Mouse (Mus musculus) spleen, adult 2 months (tissue): ENCODE results near the gene Ccno. TPM values are rescaled to one million over a fixed set of nuclear protein-coding genes. Genes with fewer than 3 reads are reported as not detected.
A peak's percentile ranks its signal among the peaks of the same experiment; 100 is the strongest.

Experiments
- DNase-seq, 2 experiments: peaks; one replicate each; pipeline versions ENCODE4 v3.0.0 to v3.0.0-alpha.2; 2012 to 2021; ENCODE audit warnings: low spot score in 2 of 2, low read depth in 1 of 2
- H3K27ac ChIP-seq: fragments of 200-500 bp; 2 replicates; pipeline ENCODE4 v1.5.1; 2012; ENCODE audit warnings: low read length, inconsistent platforms; ENCODE audit not compliant: insufficient read depth
- H3K27me3 ChIP-seq: fragments of 200-500 bp; 2 replicates; pipeline ENCODE4 v1.6.1; 2012; ENCODE audit warnings: mild to moderate bottlenecking, moderate library complexity, low read length, inconsistent platforms; ENCODE audit not compliant: control insufficient read depth, insufficient read depth
- H3K36me3 ChIP-seq: fragments of 200-500 bp; 2 replicates; pipeline ENCODE4 v1.6.1; 2012; ENCODE audit warnings: mild to moderate bottlenecking, low read length, inconsistent platforms; ENCODE audit not compliant: control insufficient read depth, insufficient read depth
- H3K4me1 ChIP-seq: fragments of 200-500 bp; 2 replicates; pipeline ENCODE4 v1.6.1; 2011; ENCODE audit warnings: inconsistent platforms; ENCODE audit not compliant: control insufficient read depth, insufficient read depth, insufficient read length
- H3K4me3 ChIP-seq: fragments of 200-500 bp; 2 replicates; pipeline ENCODE4 v1.5.1; 2011; ENCODE audit warnings: mild to moderate bottlenecking, inconsistent platforms; ENCODE audit not compliant: insufficient read depth, insufficient read length; ENCODE audit errors: extremely low read depth
- CTCF ChIP-seq: fragments of 200-500 bp; IDR thresholded peaks from 2 replicates; pipeline ENCODE4 v1.5.1; 2011; ENCODE audit warnings: mild to moderate bottlenecking, inconsistent platforms; ENCODE audit not compliant: insufficient read depth, insufficient read length, insufficient replicate concordance; ENCODE audit errors: extremely low read depth
- POLR2A ChIP-seq: fragments of 200-500 bp; IDR thresholded peaks from 2 replicates; pipeline ENCODE4 v1.6.1; 2011; ENCODE audit warnings: low read depth, low read length, inconsistent platforms
- WGBS: fragments of 180-500 bp; shearing (Covaris S2); methylation state at CpG from one replicate; pipeline ENCODE4 v1.1.7; 2018; 5-methylcytosine and 5-hydroxymethylcytosine counted together
- polyA plus RNA-seq: library from polyadenylated mRNA; depleted of rRNA; stranded (reverse); fragments of >200 nt; gene quantifications from 2 replicates; pipeline ENCODE4 v1.2.3, GENCODE M21; 2012

Ccno gene
- polyA plus RNA-seq, 1 experiment = 0.32 TPM

DNA sequence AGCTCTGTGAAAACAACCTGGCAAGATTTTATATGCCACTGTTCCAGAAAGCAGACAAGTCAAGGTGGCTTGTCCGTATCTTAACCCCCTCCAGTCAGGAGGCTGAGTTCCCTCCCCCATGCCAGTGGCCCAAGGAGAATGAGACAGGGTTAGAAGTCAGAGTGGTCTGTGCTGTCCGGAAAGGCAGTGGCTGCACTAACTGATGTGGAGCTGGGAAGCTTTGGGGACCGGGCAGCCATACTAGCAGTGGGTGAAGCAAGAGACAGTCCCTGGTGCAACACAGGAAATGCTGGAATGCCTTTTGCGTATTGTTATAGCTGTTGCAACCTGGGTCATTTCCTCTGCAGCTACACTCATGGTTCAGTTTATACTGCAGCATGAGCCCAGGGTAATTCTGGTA, 2.7 kb downstream of the Ccno start:
- WGBS = 9% methylated on average over 4 of the region's 4 CpGs
- H3K36me3 ChIP-seq = no peaks in the 10 kb centered on the region
- peaks cover 39% of the 10 kb centered on the region for H3K27me3 ChIP-seq
- no peak for DNase-seq
- H3K27ac ChIP-seq = no peak overlapping the region
- peaks cover 24% of the 10 kb centered on the region for H3K4me1 ChIP-seq
- no peak for TF ChIP-seq CTCF
- no peak overlapping the region for H3K4me3 ChIP-seq

DNA sequence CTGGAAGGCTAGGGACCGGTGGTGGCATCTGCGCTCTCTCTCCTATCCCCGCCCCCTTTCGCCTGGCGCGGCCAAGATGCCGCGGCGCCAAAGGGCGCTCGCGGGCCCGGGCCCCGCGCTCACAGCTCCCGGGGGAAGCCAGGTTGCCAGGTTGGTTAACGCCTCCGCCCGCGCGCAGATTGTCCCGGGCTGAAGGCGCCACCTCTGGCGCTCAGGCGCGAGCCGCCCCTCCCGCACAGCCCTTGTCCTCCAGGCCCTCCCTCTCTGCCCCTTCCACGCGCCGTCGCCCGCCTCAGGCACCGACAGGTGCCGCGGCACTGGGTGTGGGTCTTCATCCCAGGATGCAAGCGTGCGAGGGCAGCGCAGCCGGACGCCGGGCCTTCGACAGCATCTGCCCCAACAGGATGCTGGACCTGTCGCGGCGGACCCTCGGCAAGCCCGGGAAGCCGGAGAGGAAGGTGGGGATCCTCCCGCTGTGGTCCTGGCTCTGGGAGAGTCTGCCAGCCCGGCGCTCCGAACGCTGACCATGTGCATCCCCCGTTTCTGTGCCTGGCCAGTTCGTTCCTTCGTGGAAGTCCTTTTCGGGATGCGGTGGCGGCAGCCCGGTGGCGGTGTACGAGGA, 6.0 kb downstream of the Ccno start, which contains the start of gene Mcidas:
TSS of gene Mcidas (plus strand) at position 315 of the 622 bp plus-strand sequence.
- DNase-seq = no peak
- WGBS = 2% methylated on average over 63 of the region's 63 CpGs
- no peak for TF ChIP-seq CTCF
- no peak for TF ChIP-seq POLR2A

DNA sequence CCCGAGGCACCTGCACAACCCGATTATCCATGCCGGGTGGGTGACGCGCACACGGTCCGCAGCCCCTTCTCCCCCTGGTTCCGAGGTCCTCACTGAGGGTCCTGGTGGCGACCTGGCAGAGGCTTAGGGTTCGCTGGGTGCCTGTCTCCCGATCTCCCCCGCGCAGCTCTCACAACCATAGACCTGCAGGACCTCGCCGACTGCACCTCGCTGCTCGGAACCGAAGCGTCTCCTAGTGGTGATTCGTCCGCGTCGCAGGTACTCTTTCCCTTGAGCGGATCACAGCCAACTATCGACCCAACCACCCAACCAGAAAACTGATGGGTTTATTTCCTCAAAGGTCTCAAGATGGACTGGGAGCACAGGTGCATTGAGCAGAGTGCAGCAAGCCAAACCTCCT, 6.6 kb downstream of the Ccno start:
- TF ChIP-seq POLR2A = no peak
- peak; percentile 57 for TF ChIP-seq CTCF
- peak; percentile 37 to 47 for DNase-seq
- Histone ChIP-seq H3K4me3 (peak overlapping the region; percentile 46), H3K4me1 (peaks cover 17% of the 10 kb centered on the region), H3K27me3 (peaks cover 26% of the 10 kb centered on the region), H3K27ac (no peak overlapping the region), H3K36me3 (no peaks in the 10 kb centered on the region)
- whole genome bisulfite sequencing = 2% methylated on average over 25 of the region's 25 CpGs

More for the DNA sequence above, 6.0 kb downstream of the Ccno start, which contains the start of gene Mcidas:
- no peak within 1 kb of the TSS for H3K27ac ChIP-seq
- H3K4me1 ChIP-seq = peaks cover 15% of the 10 kb centered on the region
- H3K4me3 ChIP-seq = peak within 1 kb of the TSS; percentile 46
- H3K27me3 ChIP-seq = peaks cover 28% of the 10 kb centered on the region
- H3K36me3 ChIP-seq = no peaks in the 10 kb centered on the region

DNA sequence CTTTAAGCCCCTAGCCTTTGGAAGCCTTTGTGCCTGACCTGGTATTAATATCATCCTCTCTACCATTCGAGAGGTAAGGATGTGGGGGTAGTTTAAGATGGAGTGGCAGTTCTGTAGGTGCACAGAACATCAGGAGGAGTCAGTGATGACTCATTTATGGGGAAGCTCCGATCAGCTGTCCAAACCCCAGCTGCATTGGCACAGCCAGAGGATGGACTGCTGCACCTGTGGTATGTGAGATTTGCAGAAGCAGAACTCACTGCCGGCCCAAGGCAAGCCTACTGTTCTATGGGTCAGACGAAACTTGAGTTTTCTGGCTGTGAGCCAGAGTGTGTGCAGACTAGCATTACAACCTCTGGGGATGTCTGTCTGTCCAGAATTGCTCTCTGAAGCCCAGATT, 8.8 kb downstream of the Ccno start:
- H3K4me3 ChIP-seq = no peak overlapping the region
- TF ChIP-seq CTCF (no peak), POLR2A (no peak)
- DNase-seq = no peak
- H3K4me1 ChIP-seq = peaks cover 13% of the 10 kb centered on the region
- H3K36me3 ChIP-seq = no peaks in the 10 kb centered on the region
- 31% methylated on average over 4 of the region's 4 CpGs for WGBS
- no peak overlapping the region for H3K27ac ChIP-seq
- H3K27me3 ChIP-seq = peaks cover 20% of the 10 kb centered on the region

DNA sequence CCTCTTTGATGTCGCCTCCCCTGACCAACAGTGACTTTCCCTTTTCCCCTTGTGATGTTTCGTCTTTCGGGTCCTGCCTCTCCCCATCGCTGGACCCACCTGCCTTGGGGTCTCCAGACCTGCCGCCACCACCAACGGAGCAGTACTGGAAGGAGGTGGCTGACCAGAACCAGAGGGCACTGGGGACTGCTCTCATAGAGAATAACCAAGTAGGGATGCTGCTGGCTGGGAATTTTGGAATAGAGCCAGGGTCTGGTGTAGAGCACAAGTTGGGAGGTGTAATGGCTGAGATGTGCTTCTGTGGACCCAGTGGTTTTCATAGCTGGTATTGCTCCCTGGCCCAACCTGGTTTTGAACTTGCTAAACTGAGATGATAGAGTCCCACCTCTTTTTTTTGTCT, 9.8 kb downstream of the Ccno start:
- Histone ChIP-seq H3K27ac (no peak overlapping the region), H3K4me1 (peaks cover 13% of the 10 kb centered on the region), H3K27me3 (peaks cover 20% of the 10 kb centered on the region), H3K36me3 (no peaks in the 10 kb centered on the region), H3K4me3 (no peak overlapping the region)
- no peak for TF ChIP-seq POLR2A
- TF ChIP-seq CTCF = no peak
- no peak for DNase-seq
- WGBS = 71% methylated on average over 6 of the region's 6 CpGs

DNA sequence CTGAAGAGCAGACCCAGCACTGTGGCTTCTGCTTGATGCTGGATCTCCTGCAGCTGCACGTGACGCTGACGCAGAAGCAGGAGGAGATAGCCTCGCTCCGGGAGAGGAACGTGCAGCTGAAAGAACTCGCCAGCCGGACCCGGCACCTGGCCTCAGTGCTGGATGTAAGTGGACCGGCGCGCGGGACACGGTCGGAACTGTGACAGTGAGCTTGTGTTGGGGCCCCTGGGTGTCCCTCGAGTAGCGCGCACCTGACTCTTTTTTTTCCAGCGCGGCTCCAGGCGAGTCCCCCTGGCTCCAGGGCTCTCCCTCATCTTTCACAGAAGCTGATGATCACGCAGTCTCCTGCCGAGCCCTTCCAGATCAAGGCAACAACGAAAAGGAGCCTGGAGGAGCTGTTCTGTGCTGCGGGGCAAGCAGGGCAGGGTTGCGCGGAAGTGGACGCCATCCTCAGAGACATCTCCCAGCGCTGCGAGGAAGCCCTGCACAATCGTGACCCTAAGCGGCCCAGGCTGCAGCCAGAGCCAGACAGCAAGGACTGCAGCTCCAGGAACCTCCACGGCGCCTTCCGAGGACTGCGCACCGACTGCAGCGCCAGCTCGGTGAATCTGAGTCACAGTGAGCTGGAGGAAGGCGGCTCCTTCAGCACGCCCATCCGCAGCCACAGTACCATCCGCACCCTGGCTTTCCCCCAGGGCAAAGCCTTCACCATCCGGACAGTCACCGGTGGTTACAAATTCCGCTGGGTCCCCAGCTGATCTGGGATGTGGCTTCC, 11.0 kb downstream of the Ccno start:
- peaks cover 11% of the 10 kb centered on the region for H3K4me1 ChIP-seq
- H3K36me3 ChIP-seq = no peaks in the 10 kb centered on the region
- peak overlapping the region; percentile 31; the same call in 1 of the 2 replicates for H3K4me3 ChIP-seq
- H3K27me3 ChIP-seq = peaks cover 14% of the 10 kb centered on the region
- 1% methylated on average over 46 of the region's 46 CpGs for WGBS
- no peak for DNase-seq
- no peak overlapping the region for H3K27ac ChIP-seq
- TF ChIP-seq POLR2A (no peak), CTCF (no peak)

DNA sequence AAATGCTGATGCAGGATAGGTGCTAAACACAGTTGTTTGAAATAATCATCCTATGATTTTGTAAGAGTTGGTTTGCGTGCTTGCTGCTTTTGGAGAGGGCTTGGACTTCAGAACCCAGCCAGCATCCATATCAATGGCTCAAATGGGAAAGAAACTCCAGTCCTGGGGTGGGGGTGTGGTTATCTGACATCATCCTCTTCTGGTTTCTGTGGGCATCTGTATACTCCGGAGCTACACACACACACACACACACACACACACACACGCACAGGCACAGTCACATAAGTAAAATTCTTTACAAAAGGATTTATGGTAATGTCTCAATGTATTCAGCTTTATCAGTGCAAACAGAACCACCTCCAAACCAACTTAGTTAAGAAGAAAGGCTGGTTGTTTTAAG, 12.5 kb downstream of the Ccno start:
- TF ChIP-seq CTCF (no peak), POLR2A (no peak)
- Histone ChIP-seq H3K36me3 (no peaks in the 10 kb centered on the region), H3K27me3 (peaks cover 9% of the 10 kb centered on the region), H3K4me1 (peaks cover 5% of the 10 kb centered on the region), H3K4me3 (no peak overlapping the region), H3K27ac (no peak overlapping the region)
- WGBS = 68% methylated on average over 3 of the region's 3 CpGs
- no peak for DNase-seq
